Mouse (Mus musculus) thymus, adult 2 months (tissue): ENCODE data around the gene Scnn1a. TPM values are rescaled to one million over a fixed set of nuclear protein-coding genes. Genes with fewer than 3 reads are reported as not detected.

Experiments
- DNase-seq: peaks from one replicate; pipeline ENCODE4 v3.0.0; 2021
- H3K27ac ChIP-seq: fragments of 200-500 bp; 2 replicates; pipeline ENCODE4 v1.5.1; 2012; ENCODE audit warnings: low read length, control low read depth; ENCODE audit not compliant: control insufficient read depth, insufficient read depth
- H3K27me3 ChIP-seq: fragments of 200-500 bp; 2 replicates; pipeline ENCODE4 v1.6.1; 2012; ENCODE audit warnings: mild to moderate bottlenecking, low read length, moderate library complexity, mixed read lengths; ENCODE audit not compliant: control insufficient read depth, insufficient read depth
- H3K36me3 ChIP-seq: fragments of 200-500 bp; 2 replicates; pipeline ENCODE4 v1.6.1; 2012; ENCODE audit warnings: mild to moderate bottlenecking, low read length, moderate library complexity; ENCODE audit not compliant: control insufficient read depth, insufficient read depth
- H3K4me1 ChIP-seq: fragments of 200-500 bp; replicated peaks from 2 replicates; pipeline ENCODE4 v1.6.1; 2012; ENCODE audit warnings: low read length; ENCODE audit not compliant: control insufficient read depth, insufficient read depth
- H3K4me3 ChIP-seq: fragments of 200-500 bp; 2 replicates; pipeline ENCODE4 v1.5.1; 2012; ENCODE audit warnings: mild to moderate bottlenecking, low read length, control low read depth, moderate library complexity; ENCODE audit not compliant: control insufficient read depth, insufficient read depth
- CTCF ChIP-seq: fragments of 200-500 bp; IDR thresholded peaks from 2 replicates; pipeline ENCODE4 v1.5.1; 2012; ENCODE audit warnings: mild to moderate bottlenecking, control low read depth, low read length, moderate library complexity, borderline replicate concordance; ENCODE audit not compliant: control insufficient read depth, poor library complexity, insufficient read depth; ENCODE audit errors: extremely low read depth
- POLR2A ChIP-seq: fragments of 200-500 bp; IDR thresholded peaks from 2 replicates; pipeline ENCODE4 v1.6.1; 2012; ENCODE audit warnings: mild to moderate bottlenecking, low read length, control low read depth, moderate library complexity; ENCODE audit not compliant: control insufficient read depth, poor library complexity, insufficient read depth; ENCODE audit errors: extremely low read depth
- WGBS: fragments of 180-500 bp; shearing (Covaris S2); methylation state at CpG from one replicate; pipeline ENCODE4 v1.1.7; 2018; 5-methylcytosine and 5-hydroxymethylcytosine counted together
- polyA plus RNA-seq: library from polyadenylated mRNA; depleted of rRNA; stranded (reverse); fragments of >200 nt; gene quantifications from 2 replicates; pipeline ENCODE4 v1.2.3, GENCODE M21; 2012

Scnn1a gene
- polyA plus RNA-seq, 1 experiment, result 32.8 TPM

GRCm38 (mm10) chr6:125322794-125323193, 2.3 kb downstream of the Scnn1a start:
- no peaks in the 10 kb centered on the region for H3K36me3 ChIP-seq
- WGBS, result 90% methylated on average over 13 of the region's 13 CpGs
- no peak overlapping the region for H3K4me3 ChIP-seq
- no peak overlapping the region for H3K27ac ChIP-seq
- no peaks in the 10 kb centered on the region for H3K27me3 ChIP-seq
- 0 out of 2 replicates have a peak, but pooled peaks cover 2% of the 10 kb centered on the region for H3K4me1 ChIP-seq
- DNase-seq, result no peak
- no peak for TF ChIP-seq POLR2A
- TF ChIP-seq CTCF, result no peak

DNA sequence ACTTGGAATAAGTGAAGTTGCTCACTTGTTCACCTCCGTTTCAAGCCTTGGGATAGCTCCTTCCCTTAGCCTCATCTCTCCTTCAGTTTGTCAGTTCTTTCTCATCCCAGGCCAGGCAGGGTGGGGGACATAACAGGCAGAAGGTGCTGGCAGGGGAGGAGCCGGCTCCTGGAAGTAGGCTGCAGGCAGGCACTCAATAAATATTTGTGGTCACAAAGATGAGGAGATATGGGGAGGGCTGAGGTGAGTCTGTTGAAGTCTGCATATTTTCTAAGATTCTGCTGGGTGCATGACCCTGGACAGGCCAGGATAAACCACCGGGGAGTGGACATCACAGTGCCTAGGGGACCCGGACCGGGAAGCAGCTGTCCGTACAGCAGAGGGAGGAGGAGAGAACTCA, 3.1 kb downstream of the Scnn1a start:
- no peak for TF ChIP-seq POLR2A
- no peak for TF ChIP-seq CTCF
- no peak for DNase-seq
- Histone ChIP-seq H3K4me1 (no peaks in the 10 kb centered on the region), H3K27me3 (no peaks in the 10 kb centered on the region), H3K36me3 (no peaks in the 10 kb centered on the region), H3K27ac (no peak overlapping the region), H3K4me3 (no peak overlapping the region)
- WGBS, result 85% methylated on average over 6 of the region's 6 CpGs

DNA sequence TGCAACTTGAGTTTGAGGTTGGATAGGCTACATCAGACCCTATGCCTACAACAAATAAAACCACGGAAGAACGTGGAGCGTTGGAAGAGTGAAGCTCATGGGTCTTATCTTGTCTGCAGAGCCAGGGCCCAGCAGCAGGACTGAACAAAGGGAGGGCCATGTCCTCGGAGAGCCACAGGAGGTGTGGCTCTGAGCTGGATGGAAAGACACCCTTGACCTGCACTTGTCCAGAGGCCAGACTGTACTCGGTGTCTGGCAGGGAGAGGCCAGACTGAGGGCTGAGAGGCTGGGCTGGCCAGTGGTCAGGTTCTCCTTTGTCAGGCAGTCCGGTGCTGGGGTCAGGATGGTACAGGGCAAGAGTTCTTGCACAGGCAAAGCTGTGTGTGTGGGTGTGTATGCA, 4.9 kb downstream of the Scnn1a start:
- H3K27me3 ChIP-seq, result no peaks in the 10 kb centered on the region
- WGBS, result 85% methylated on average over 6 of the region's 6 CpGs
- TF ChIP-seq POLR2A, result no peak
- no peak for TF ChIP-seq CTCF
- H3K4me3 ChIP-seq, result no peak overlapping the region
- no peak overlapping the region for H3K27ac ChIP-seq
- DNase-seq, result no peak
- H3K36me3 ChIP-seq, result no peaks in the 10 kb centered on the region
- no peaks in the 10 kb centered on the region for H3K4me1 ChIP-seq

DNA sequence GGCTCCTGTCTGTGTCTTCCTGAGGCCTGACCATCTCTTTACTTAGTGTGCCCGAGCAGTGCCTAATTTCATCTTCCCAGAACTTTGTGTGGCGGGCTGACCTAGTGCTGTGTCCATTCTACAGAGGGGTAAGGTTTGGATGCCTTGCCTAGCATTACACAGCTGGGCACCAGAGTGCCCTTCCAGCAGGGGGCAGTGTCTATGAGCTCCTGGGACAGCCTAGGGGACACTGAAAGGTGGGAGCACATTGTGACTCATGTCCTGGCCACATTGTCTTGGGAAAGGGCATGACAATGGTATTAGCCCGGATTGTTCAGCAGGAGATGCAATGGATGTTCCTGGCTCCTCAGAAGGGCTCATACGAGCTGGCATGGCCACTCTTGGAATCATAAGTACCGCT, 7.8 kb downstream of the Scnn1a start:
- no peaks in the 10 kb centered on the region for H3K27me3 ChIP-seq

DNA sequence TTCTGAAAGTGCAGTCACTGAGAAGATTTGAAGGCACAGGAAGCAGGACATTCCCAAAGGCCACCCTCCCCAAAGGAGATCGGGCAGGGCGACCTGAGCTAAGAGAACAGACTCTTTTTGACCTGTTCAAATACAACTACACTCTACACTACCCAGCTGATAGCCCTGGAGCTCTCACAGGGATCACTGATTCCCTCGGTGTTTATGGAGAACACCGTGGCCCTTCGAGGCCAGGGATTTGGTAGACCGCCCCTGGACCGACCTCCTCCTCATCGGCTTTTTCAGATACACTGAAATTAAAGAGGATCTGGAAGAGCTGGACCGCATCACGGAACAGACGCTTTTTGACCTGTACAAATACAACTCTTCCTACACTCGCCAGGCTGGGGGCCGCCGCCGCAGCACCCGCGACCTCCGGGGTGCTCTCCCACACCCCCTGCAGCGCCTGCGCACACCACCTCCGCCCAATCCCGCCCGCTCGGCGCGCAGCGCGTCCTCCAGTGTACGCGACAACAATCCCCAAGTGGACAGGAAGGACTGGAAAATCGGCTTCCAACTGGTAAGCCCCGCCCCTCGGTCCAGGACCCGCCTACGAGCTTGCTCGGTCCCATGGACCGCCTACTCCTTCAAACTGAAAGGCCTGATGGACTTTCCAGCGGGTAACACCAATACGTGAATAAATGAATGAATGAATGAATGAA, 10.3 kb downstream of the Scnn1a start:
- 7% methylated on average over 39 of the region's 39 CpGs for WGBS
- DNase-seq, result peak; percentile 66
- TF ChIP-seq POLR2A (no peak), CTCF (peak; percentile 41; the same call in 1 of the 2 replicates)
- H3K36me3 ChIP-seq, result no peaks in the 10 kb centered on the region
- no peaks in the 10 kb centered on the region for H3K27me3 ChIP-seq
- peak overlapping the region; percentile 27 for H3K4me3 ChIP-seq
- H3K27ac ChIP-seq, result no peak overlapping the region
- H3K4me1 ChIP-seq, result peaks cover 6% of the 10 kb centered on the region

More for the DNA sequence above, 7.8 kb downstream of the Scnn1a start:
- H3K4me1 ChIP-seq, result peaks cover 6% of the 10 kb centered on the region
- no peak overlapping the region for H3K27ac ChIP-seq
- H3K36me3 ChIP-seq, result no peaks in the 10 kb centered on the region
- DNase-seq, result peak; percentile 79
- H3K4me3 ChIP-seq, result no peak overlapping the region
- TF ChIP-seq CTCF (peak; percentile 80; the same call in 1 of the 2 replicates), POLR2A (no peak)
- WGBS, result 92% methylated on average over 5 of the region's 5 CpGs

DNA sequence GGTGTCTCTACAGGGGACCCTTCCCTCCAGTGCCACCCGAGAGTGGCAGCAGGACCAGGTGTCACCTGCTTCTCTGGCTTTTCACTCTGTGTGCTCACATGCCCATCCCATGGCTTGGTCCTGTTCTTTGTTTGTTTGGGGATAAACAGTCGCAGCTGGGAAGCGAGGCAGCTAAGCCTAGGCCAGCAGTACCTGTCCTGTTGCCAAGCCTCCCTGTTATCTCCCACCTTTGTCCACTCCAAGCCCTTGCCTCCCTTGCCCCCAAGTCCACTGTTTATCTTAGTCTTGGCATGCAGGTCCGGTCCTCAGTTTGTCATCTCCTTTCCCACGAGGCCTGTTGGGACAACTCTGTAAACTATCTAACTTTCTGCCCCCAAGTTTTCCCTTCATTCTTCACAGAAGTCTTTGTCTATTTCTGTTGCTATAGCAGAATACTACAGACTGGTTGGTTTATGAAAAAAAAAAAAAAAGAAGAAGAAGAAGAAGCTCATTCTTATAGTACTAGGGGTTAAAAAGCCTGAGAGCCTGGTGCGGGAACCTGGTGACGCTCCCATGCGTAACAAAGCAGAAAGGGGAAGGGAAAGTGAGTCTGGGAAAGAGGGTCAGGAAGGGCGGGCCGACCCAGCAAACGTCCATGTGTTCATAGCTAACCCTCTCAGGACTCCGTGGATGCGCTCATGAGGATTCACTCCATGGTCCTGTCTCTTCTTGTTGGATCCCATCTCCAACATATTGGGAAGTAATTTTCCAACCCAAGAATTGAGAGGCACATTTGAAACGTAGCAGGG, 12.8 kb downstream of the Scnn1a start:
- no peak for DNase-seq
- no peaks in the 10 kb centered on the region for H3K36me3 ChIP-seq
- H3K4me3 ChIP-seq, result no peak overlapping the region
- peaks cover 6% of the 10 kb centered on the region for H3K4me1 ChIP-seq
- H3K27ac ChIP-seq, result no peak overlapping the region
- no peaks in the 10 kb centered on the region for H3K27me3 ChIP-seq
- 78% methylated on average over 14 of the region's 14 CpGs for WGBS
- TF ChIP-seq POLR2A (no peak), CTCF (no peak)

DNA sequence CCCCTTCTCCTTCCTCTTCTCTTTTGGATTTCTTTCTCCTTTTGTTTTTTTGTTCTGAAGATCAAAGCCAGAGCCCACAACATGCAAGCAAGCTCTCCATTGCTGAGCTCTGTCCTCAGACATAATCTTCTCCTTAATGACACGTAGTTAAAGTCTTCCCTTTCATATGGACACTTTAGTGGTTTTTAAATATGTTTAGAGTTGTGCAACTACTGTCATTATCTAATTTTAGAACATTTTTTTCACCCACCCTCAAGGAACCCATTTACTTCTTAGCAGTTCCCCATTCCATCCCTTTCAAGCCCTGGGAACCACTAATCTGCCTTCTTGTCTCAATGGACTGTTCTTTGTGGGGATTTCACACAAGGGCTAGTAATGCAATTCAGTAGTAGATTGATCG, 13.9 kb downstream of the Scnn1a start:
- WGBS, result 61% methylated on average over 2 of the region's 2 CpGs

More for the DNA sequence above, 13.9 kb downstream of the Scnn1a start:
- Histone ChIP-seq H3K36me3 (no peaks in the 10 kb centered on the region), H3K27ac (no peak overlapping the region), H3K4me3 (no peak overlapping the region), H3K4me1 (peaks cover 14% of the 10 kb centered on the region), H3K27me3 (no peaks in the 10 kb centered on the region)
- DNase-seq, result no peak
- TF ChIP-seq POLR2A (no peak), CTCF (no peak)
